Mouse (Mus musculus): ENCODE data around the gene Lbx2.

The Lbx2 gene

GRCm38 (mm10) chr6:83071220-83071619, 14.9 kb upstream of the Lbx2 start:
- no peak for DNase-seq

DNA sequence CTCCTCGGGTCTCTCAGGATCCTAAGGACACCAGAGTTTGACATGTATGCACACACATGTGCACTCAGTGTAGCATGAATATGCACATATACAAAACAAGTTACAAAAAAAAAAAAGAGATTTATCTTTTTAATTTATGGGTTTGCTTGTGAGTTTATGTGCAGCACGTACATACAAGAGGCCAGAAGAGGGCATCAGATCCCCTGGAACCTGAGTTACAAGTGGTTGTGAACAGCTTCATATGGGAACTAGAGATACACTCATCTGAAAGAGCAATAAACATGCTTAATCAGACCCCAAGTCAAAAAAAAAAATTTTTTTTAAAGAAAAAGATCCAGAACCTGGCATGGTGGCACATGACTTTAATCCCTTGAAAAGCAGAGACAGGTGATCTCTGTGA, 11.2 kb upstream of the Lbx2 start:
- DNase-seq = no peak

GRCm38 (mm10) chr6:83077630-83078323, 8.4 kb upstream of the Lbx2 start, which contains the start of gene Pcgf1:
Pcgf1 (plus strand) TSS chr6:83077869.
- DNase-seq = peak; percentile 32

- peak; percentile 100 for DNase-seq
Measured at GRCm38 (mm10) chr6:83078324-83078858, 7.8 kb upstream of the Lbx2 start.

- DNase-seq = no peak
Measured at GRCm38 (mm10) chr6:83080210-83080609, 6.0 kb upstream of the Lbx2 start.

DNA sequence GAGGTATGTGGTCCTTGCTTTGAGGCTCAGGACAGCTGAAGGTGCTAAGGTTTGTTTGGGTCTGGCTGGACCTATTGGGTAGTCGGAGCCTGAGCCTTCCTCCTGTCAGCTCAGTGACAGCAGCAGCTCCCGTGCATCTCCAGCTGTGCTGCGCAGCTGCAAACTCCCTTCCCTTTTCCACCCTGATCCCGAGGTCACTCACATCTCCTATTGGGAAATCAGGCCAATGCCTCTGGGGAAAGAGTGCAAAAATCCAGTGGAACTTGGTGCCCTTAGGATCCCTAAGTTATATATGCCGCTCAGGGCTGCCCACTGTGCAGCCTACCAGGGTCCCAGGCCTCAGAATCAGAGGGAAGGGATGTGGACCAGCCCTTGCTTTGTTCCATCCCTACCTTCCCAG, 2.7 kb upstream of the Lbx2 start:
- DNase-seq = no peak

GRCm38 (mm10) chr6:83084477-83084876, 1.7 kb upstream of the Lbx2 start:
- DNase-seq = no peak

- no peak for DNase-seq
Measured at GRCm38 (mm10) chr6:83087205-83087925, 1.2 kb downstream of the Lbx2 start.

DNA sequence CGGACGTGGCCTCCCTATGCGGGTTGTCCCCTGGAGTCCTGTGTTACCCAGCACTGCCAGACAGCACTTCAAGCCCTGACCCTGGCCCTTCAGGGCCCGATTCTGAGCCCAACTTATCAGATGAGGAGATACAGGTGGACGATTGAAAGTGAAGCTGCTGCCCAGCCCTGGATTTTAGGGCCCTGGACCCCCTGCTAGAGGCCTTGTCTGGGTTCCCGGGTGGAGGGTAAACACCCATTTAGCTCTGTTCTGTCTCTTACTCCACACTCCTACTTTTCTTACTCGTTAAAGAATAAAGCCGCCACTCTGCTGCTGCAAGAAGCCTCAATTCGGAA, 1.7 kb downstream of the Lbx2 start:
- DNase-seq = no peak

- no peak for DNase-seq
Measured at GRCm38 (mm10) chr6:83092416-83093127, 6.4 kb downstream of the Lbx2 start.

- no peak for DNase-seq
Measured at GRCm38 (mm10) chr6:83095968-83096367, 9.8 kb downstream of the Lbx2 start.

GRCm38 (mm10) chr6:83098411-83098810, 12.2 kb downstream of the Lbx2 start:
- no peak for DNase-seq

- DNase-seq = peak; percentile 83
Measured at GRCm38 (mm10) chr6:83101316-83101687, 15.1 kb downstream of the Lbx2 start, which contains the start of the genes Ccdc142 and Gm42688. Ccdc142 (plus strand) TSS chr6:83101601. Gm42688 (plus strand) TSS chr6:83101617.

DNA sequence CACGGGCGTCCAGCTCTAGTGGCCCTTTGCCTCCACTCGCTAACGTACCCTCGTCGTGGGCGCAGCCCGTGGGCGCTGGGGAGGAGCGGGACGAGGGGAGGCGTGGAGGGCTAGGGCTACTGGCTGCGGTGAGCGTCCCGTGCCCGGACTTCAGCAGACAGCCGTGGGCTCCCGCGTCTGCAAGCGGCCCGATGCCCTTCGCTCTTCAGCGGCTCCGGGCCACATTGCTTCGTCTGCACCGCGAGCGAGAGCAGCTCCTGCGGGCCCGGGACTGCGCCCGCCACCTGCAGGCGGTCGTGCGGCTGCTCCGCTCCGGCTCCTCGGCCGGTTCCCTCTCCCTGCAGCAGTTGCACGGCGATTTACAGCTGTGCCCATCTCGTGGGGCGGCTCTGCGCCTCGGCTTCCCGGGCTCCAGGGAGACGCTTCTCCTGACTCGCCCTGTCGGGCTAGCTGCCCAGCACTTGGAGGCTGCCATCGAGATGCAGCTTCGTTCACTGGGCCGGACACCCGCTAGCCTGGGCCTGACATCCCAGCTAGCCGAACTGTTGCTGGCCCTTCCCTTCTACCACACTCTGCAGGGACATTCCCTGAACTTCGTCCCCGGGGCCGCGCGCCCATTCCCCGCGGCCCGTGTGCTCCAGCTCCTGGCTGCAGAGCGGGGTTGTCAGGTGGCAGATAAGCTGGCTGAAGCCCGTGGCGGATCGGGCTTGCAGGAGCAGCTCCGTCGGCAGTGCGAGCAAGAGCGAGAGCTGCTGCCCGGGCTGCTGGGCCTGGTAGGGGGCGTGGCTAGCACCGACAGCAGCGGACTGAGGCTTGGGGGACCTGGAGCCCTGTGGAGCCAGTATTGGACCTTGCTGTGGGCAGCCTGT, 15.8 kb downstream of the Lbx2 start:
- DNase-seq = peak; percentile 64

DNA sequence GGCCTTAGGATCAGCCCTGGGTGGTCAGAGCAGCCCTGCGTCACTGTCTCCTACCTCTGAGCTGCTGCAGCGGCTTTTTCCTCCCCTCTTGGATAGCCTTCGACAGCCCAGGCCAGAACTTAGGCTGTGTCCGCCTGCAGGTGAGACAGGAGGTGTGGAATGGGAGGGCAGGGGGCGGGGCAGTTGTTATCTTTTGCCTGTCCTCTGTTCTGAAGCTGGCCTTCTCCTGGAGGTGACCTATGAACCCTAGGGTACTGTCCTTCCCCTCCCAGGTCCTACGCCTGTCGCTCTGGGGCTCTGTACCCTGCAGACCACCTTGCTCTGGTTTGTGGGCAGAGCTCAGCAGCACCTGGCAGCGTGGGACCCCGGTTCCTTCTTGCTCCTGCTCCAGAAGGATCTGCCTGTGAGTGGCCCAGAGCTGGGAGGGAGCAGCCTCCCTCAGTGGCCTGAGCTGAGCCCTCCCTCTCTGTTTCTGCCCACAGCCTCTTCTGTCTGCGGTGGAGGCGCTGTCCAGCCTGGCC, 17.0 kb downstream of the Lbx2 start:
- no peak for DNase-seq

DNA sequence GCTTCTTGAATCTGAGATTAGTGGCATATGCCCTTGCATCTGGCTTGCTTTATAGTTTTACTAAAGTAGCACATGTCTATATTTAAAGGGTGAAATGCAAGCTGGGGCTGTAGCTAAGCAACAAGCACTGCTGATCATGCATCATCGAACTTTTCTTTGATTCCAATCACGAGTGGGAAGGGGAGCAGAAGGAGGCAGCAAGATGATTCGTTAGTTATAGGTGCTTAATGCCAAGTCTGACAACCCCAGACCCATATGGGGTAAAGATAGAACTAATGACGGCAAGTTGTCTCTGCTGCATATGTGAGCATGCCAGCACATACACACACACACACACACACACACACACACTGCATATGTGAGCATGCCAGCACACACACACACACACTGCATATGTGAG, 18.0 kb downstream of the Lbx2 start:
- no peak for DNase-seq

- peak; percentile 85 for DNase-seq
Measured at GRCm38 (mm10) chr6:83107566-83108400, 21.6 kb downstream of the Lbx2 start.

- peak; percentile 77 for DNase-seq
Measured at GRCm38 (mm10) chr6:83108762-83109668, 22.8 kb downstream of the Lbx2 start, which contains the start of gene Mrpl53. Mrpl53 (plus strand) TSS chr6:83109040.

DNA sequence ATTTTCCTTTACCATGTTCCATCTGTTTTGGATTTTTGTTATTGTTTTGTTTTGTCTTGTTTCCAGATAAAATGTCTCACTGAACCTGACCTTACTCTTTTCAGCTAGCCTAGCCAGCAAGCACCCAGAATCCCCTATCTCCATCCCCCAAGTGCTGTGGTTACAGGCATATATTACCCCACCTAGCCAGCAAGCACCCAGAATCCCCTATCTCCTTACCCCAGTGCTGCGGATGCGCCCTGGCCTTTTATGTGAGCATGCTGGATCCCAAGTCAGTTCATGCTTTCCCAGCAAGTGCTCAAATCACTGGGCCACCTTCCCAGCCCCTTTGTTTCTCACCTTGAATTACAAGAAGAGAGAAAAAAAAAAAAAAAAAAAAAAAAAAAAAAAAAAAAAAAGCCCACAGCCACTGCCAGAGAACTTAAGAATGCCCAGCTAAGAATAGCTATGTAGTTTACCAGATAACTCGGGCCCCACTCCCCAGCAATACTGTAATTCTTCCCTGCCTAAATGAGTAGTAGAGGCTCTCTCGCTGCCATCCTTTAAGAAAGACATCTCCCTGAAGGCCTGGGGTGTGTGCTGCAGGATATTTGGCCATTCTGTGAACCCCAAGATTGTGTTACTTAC, 25.5 kb downstream of the Lbx2 start:
- no peak for DNase-seq
